Mouse (Mus musculus) thymus, adult 2 months (tissue): ENCODE measurements around the gene Vmn2r36. TPM values are rescaled to one million over a fixed set of nuclear protein-coding genes. Genes with fewer than 3 reads are reported as not detected.
"Not testable (repeated sequence)": the region's sequence is repeated elsewhere in the genome, so short reads cannot be mapped to it uniquely, and the experiment has no call there.

Experiments
- DNase-seq: peaks from one replicate; pipeline ENCODE4 v3.0.0; 2021
- H3K27ac ChIP-seq: fragments of 200-500 bp; 2 replicates; pipeline ENCODE4 v1.5.1; 2012; ENCODE audit warnings: low read length, control low read depth; ENCODE audit not compliant: control insufficient read depth, insufficient read depth
- H3K27me3 ChIP-seq: fragments of 200-500 bp; 2 replicates; pipeline ENCODE4 v1.6.1; 2012; ENCODE audit warnings: mild to moderate bottlenecking, low read length, moderate library complexity, mixed read lengths; ENCODE audit not compliant: control insufficient read depth, insufficient read depth
- H3K36me3 ChIP-seq: fragments of 200-500 bp; 2 replicates; pipeline ENCODE4 v1.6.1; 2012; ENCODE audit warnings: mild to moderate bottlenecking, low read length, moderate library complexity; ENCODE audit not compliant: control insufficient read depth, insufficient read depth
- H3K4me1 ChIP-seq: fragments of 200-500 bp; replicated peaks from 2 replicates; pipeline ENCODE4 v1.6.1; 2012; ENCODE audit warnings: low read length; ENCODE audit not compliant: control insufficient read depth, insufficient read depth
- H3K4me3 ChIP-seq: fragments of 200-500 bp; 2 replicates; pipeline ENCODE4 v1.5.1; 2012; ENCODE audit warnings: mild to moderate bottlenecking, low read length, control low read depth, moderate library complexity; ENCODE audit not compliant: control insufficient read depth, insufficient read depth
- WGBS: fragments of 180-500 bp; shearing (Covaris S2); methylation state at CpG from one replicate; pipeline ENCODE4 v1.1.7; 2018; 5-methylcytosine and 5-hydroxymethylcytosine counted together
- polyA plus RNA-seq: library from polyadenylated mRNA; depleted of rRNA; stranded (reverse); fragments of >200 nt; gene quantifications from 2 replicates; pipeline ENCODE4 v1.2.3, GENCODE M21; 2012; rRNA removed

Gene Vmn2r36
- polyA plus RNA-seq: not detected in 2 replicates

GRCm38 (mm10) chr7:7902395-7902794, at the start of gene Vmn2r36:
TSS of gene Vmn2r36 (minus strand) at chr7:7902495.
- DNase-seq, H3K36me3 ChIP-seq, H3K27me3 ChIP-seq, H3K27ac ChIP-seq, H3K4me1 ChIP-seq, H3K4me3 ChIP-seq: not testable (repeated sequence)
- no CpG with 5 or more reads among the region's 1 CpGs for WGBS

Other genes with a start within 250 kb of the Vmn2r36 start
- not detected in 2 replicates for gene Vmn2r34, start 213.0 kb downstream of the Vmn2r36 start, polyA plus RNA-seq
- gene Vmn2r35, start 82.6 kb downstream of the Vmn2r36 start, polyA plus RNA-seq: not detected in 2 replicates